Mouse (Mus musculus) kidney, embryonic 15.5 days (tissue): ENCODE results near the gene Gatb. TPM values are rescaled to one million over a fixed set of nuclear protein-coding genes. Genes with fewer than 3 reads are reported as not detected.
A peak's percentile ranks its signal among the peaks of the same experiment; 100 is the strongest.

Source experiments
- ATAC-seq: fragments of 200-750 bp; cut with Nextera tagmentation; replicated peaks from 2 replicates; pipeline ENCODE4 v1.8.0; 2017; ENCODE audit warnings: moderate TSS enrichment; ENCODE audit not compliant: low FRiP score
- H3K27ac ChIP-seq: fragments of 300-500 bp; sonication (generic); 2 replicates; pipeline ENCODE4 v1.5.1; 2015; ENCODE audit warnings: mild to moderate bottlenecking, inconsistent platforms
- H3K27me3 ChIP-seq: fragments of 300-500 bp; sonication (generic); 2 replicates; pipeline ENCODE4 v1.6.1; 2015; ENCODE audit warnings: inconsistent platforms
- H3K36me3 ChIP-seq: fragments of 300-500 bp; sonication (generic); 2 replicates; pipeline ENCODE4 v1.6.1; 2015; ENCODE audit warnings: inconsistent platforms
- H3K4me1 ChIP-seq: fragments of 300-500 bp; sonication (generic); 2 replicates; pipeline ENCODE4 v1.6.1; 2015; ENCODE audit warnings: inconsistent platforms
- H3K4me2 ChIP-seq: fragments of 300-500 bp; sonication (generic); 2 replicates; pipeline ENCODE4 v1.6.1; 2015; ENCODE audit warnings: moderate library complexity, mild to moderate bottlenecking, inconsistent platforms
- H3K4me3 ChIP-seq: fragments of 300-500 bp; sonication (generic); replicated peaks from 2 replicates; pipeline ENCODE4 v1.5.1; 2015; ENCODE audit warnings: mild to moderate bottlenecking, inconsistent platforms
- H3K9ac ChIP-seq: fragments of 300-500 bp; sonication (generic); 2 replicates; pipeline ENCODE4 v1.6.1; 2015; ENCODE audit warnings: mild to moderate bottlenecking, inconsistent platforms
- H3K9me3 ChIP-seq: fragments of 300-500 bp; sonication (generic); replicated peaks from 2 replicates; pipeline ENCODE4 v1.6.1; 2016; ENCODE audit warnings: inconsistent platforms
- WGBS: fragments of 180-500 bp; shearing (Covaris S2); methylation state at CpG from one replicate; pipeline ENCODE4 v1.1.7; 2015; ENCODE audit warnings: mixed read lengths; 5-methylcytosine and 5-hydroxymethylcytosine counted together
- polyA plus RNA-seq: library from polyadenylated mRNA; unstranded; fragments of >200 nt; fragmentation: Nextera tagmentation; extraction: Ambion mirVana; gene quantifications from 2 replicates; pipeline ENCODE4 v1.2.1, GENCODE M21; 2015

Gatb gene
- polyA plus RNA-seq, 1 experiment from 2014 or later = 28.2 TPM

- H3K4me3 ChIP-seq = no peak overlapping the region
- no peaks in the 10 kb centered on the region for H3K9me3 ChIP-seq
- H3K4me1 ChIP-seq = 0 out of 2 replicates have a peak, but pooled peaks cover 11% of the 10 kb centered on the region
- no peak overlapping the region for H3K4me2 ChIP-seq
- H3K36me3 ChIP-seq = no peaks in the 10 kb centered on the region
- no peak overlapping the region for H3K9ac ChIP-seq
- H3K27me3 ChIP-seq = no peaks in the 10 kb centered on the region
- WGBS = 34% methylated on average over 4 of the region's 4 CpGs
- 0 out of 2 replicates have a peak, but pooled peaks have one; percentile 52 for ATAC-seq
- no peak overlapping the region for H3K27ac ChIP-seq
Measured at GRCm38 (mm10) chr3:85691134-85691533, 117.2 kb downstream of the Gatb start.

GRCm38 (mm10) chr3:85693013-85693412 lies 119.1 kb downstream of the Gatb start:
- H3K4me3 ChIP-seq = no peak overlapping the region
- H3K4me1 ChIP-seq = 0 out of 2 replicates have a peak, but pooled peaks cover 11% of the 10 kb centered on the region
- H3K36me3 ChIP-seq = no peaks in the 10 kb centered on the region
- no peak overlapping the region for H3K27ac ChIP-seq
- no peak for ATAC-seq
- H3K27me3 ChIP-seq = no peaks in the 10 kb centered on the region
- WGBS = 62% methylated on average over 3 of the region's 3 CpGs
- H3K9me3 ChIP-seq = no peaks in the 10 kb centered on the region
- no peak overlapping the region for H3K9ac ChIP-seq
- H3K4me2 ChIP-seq = no peak overlapping the region

GRCm38 (mm10) chr3:85695056-85695455 lies 121.1 kb downstream of the Gatb start:
- H3K4me1 ChIP-seq = 0 out of 2 replicates have a peak, but pooled peaks cover 11% of the 10 kb centered on the region
- ATAC-seq = peak; percentile 81
- 33% methylated on average over 3 of the region's 3 CpGs for WGBS
- H3K9ac ChIP-seq = no peak overlapping the region
- no peaks in the 10 kb centered on the region for H3K27me3 ChIP-seq
- no peak overlapping the region for H3K4me2 ChIP-seq
- H3K9me3 ChIP-seq = no peaks in the 10 kb centered on the region
- 0 out of 2 replicates have a peak overlapping the region, but pooled peaks have one; percentile 28 for H3K27ac ChIP-seq
- no peaks in the 10 kb centered on the region for H3K36me3 ChIP-seq
- no peak overlapping the region for H3K4me3 ChIP-seq

GRCm38 (mm10) chr3:85698496-85698895 lies 124.6 kb downstream of the Gatb start:
- H3K4me1 ChIP-seq = 0 out of 2 replicates have a peak, but pooled peaks cover 11% of the 10 kb centered on the region
- no peak for ATAC-seq
- H3K27me3 ChIP-seq = no peaks in the 10 kb centered on the region
- H3K4me2 ChIP-seq = no peak overlapping the region
- no peak overlapping the region for H3K27ac ChIP-seq
- no peaks in the 10 kb centered on the region for H3K9me3 ChIP-seq
- no peaks in the 10 kb centered on the region for H3K36me3 ChIP-seq
- no peak overlapping the region for H3K9ac ChIP-seq
- no peak overlapping the region for H3K4me3 ChIP-seq
- WGBS = 84% methylated on average over 4 of the region's 4 CpGs

- no peak for ATAC-seq
Measured at GRCm38 (mm10) chr3:85703141-85703882, 129.4 kb downstream of the Gatb start.

More at GRCm38 (mm10) chr3:85703141-85703882, 129.4 kb downstream of the Gatb start:
- H3K4me1 ChIP-seq = no peaks in the 10 kb centered on the region
- 67% methylated on average over 6 of the region's 6 CpGs for WGBS
- no peak overlapping the region for H3K27ac ChIP-seq
- no peaks in the 10 kb centered on the region for H3K27me3 ChIP-seq
- no peak overlapping the region for H3K9ac ChIP-seq
- H3K4me3 ChIP-seq = no peak overlapping the region
- H3K36me3 ChIP-seq = no peaks in the 10 kb centered on the region
- no peaks in the 10 kb centered on the region for H3K9me3 ChIP-seq
- no peak overlapping the region for H3K4me2 ChIP-seq

Other genes starting within 250 kb of the Gatb start
- 5.0 and 5.1 TPM in 2 replicates for gene Fam160a1, start 243.2 kb downstream of the Gatb start, polyA plus RNA-seq